Mouse (Mus musculus) heart, embryonic 16.5 days (tissue): Measurements from ENCODE around the gene Pla2g10. TPM values are rescaled to one million over a fixed set of nuclear protein-coding genes. Genes with fewer than 3 reads are reported as not detected.

Source experiments
- ATAC-seq: fragments of 200-750 bp; cut with Nextera tagmentation; replicated peaks from 2 replicates; pipeline ENCODE4 v1.8.0; 2017; ENCODE audit warnings: moderate number of reproducible peaks; ENCODE audit not compliant: insufficient read depth, low FRiP score; ENCODE audit errors: extremely low read depth
- H3K27ac ChIP-seq: fragments of 300-500 bp; sonication (generic); 2 replicates; pipeline ENCODE4 v1.5.1; 2014; ENCODE audit warnings: mild to moderate bottlenecking, low read length, control low read depth, moderate library complexity
- H3K27me3 ChIP-seq: fragments of 300-500 bp; sonication (generic); 2 replicates; pipeline ENCODE4 v1.6.1; 2014; ENCODE audit warnings: low read length, mixed read lengths; ENCODE audit not compliant: control insufficient read depth, insufficient read depth
- H3K36me3 ChIP-seq: fragments of 300-500 bp; sonication (generic); 2 replicates; pipeline ENCODE4 v1.6.1; 2014; ENCODE audit not compliant: control insufficient read depth, insufficient read depth
- H3K4me1 ChIP-seq: fragments of 300-500 bp; sonication (generic); 2 replicates; pipeline ENCODE4 v1.6.1; 2014; ENCODE audit warnings: low read length, mixed read lengths; ENCODE audit not compliant: control insufficient read depth, insufficient read depth
- H3K4me2 ChIP-seq: fragments of 300-500 bp; sonication (generic); 2 replicates; pipeline ENCODE4 v1.6.1; 2014; ENCODE audit warnings: low read depth, mild to moderate bottlenecking, control low read depth, low read length
- H3K4me3 ChIP-seq: fragments of 300-500 bp; sonication (generic); 2 replicates; pipeline ENCODE4 v1.5.1; 2014; ENCODE audit warnings: mild to moderate bottlenecking, control low read depth, low read length
- H3K9ac ChIP-seq: fragments of 300-500 bp; sonication (generic); 2 replicates; pipeline ENCODE4 v1.6.1; 2014; ENCODE audit warnings: low read length, control low read depth
- H3K9me3 ChIP-seq: fragments of 300-500 bp; sonication (generic); replicated peaks from 2 replicates; pipeline ENCODE4 v1.6.1; 2016; ENCODE audit warnings: low read length; ENCODE audit not compliant: control insufficient read depth
- WGBS: fragments of 180-500 bp; shearing (Covaris S2); extraction: QIAGEN DNeasy Blood & Tissue Kit; methylation state at CpG from one replicate; pipeline ENCODE4 v1.1.7; 2014; 5-methylcytosine and 5-hydroxymethylcytosine counted together
- polyA plus RNA-seq: library from polyadenylated mRNA; unstranded; fragments of >200 nt; fragmentation: Nextera tagmentation; extraction: Ambion mirVana; gene quantifications from 2 replicates; pipeline ENCODE4 v1.2.1, GENCODE M21; 2015

Pla2g10 gene
- polyA plus RNA-seq, 1 experiment from 2014 or later, result 0.43 TPM

DNA sequence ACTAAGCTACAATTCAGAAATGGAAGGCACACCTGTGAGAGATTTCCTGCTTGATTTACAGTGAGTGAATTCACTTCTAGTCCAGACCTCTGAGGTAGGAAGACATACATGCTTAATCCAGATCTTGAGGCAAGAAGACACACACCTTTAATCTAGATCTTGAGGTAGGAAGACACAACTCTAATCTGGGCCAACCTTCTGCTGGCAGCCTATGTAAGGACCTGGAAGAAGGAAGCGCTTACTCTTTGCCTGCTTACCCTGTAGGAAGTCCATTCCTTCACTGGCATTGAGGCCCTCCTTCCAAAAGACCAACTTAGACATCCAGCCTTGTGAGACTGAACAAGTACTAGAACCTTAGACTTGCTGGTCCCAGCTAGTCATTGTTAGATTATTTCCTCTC is 61.5 kb downstream of the Pla2g10 start:
- no peak for ATAC-seq
- WGBS, result 89% methylated on average over 1 of the region's 1 CpGs

DNA sequence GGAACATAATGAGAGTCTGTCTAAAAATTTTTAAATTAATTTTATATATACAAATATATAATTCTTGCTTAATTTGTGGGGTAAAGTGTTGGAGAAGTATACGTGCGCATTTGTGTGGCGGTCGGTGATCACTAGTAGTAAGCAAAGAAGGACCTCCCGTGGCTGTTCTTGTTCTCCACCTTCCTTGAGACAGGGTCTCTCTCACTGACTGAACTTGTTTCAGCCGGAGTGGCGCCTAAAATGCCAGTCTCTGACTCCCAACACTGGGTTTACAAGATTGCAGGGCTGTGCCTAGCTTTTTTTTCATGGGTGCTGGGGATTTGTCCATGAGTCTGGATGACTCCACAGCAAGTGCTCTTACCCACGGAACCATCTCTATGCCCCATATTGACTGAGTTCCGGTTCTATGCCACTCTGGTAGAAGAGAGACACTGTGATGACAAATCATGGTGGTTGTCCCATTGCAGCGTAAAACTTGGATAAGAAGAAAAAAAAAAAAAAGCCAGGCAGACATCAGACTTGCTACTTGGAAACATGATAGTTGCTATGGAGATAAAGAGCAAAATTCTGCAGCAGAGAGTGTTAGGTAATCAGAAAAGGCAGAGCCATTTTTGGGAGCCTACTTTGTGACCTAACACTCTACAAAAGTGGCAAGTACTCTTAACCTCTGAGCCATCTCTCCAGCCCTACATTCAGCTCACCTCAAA is 62.2 kb downstream of the Pla2g10 start:
- H3K9ac ChIP-seq, result peak overlapping the region; percentile 86

More for the DNA sequence above, 61.5 kb downstream of the Pla2g10 start:
- no peaks in the 10 kb centered on the region for H3K27me3 ChIP-seq
- H3K9ac ChIP-seq, result no peak overlapping the region
- H3K9me3 ChIP-seq, result no peaks in the 10 kb centered on the region
- H3K36me3 ChIP-seq, result peaks cover 7% of the 10 kb centered on the region
- no peak overlapping the region for H3K4me3 ChIP-seq
- peaks cover 15% of the 10 kb centered on the region for H3K4me1 ChIP-seq
- no peak overlapping the region for H3K4me2 ChIP-seq
- no peak overlapping the region for H3K27ac ChIP-seq

DNA sequence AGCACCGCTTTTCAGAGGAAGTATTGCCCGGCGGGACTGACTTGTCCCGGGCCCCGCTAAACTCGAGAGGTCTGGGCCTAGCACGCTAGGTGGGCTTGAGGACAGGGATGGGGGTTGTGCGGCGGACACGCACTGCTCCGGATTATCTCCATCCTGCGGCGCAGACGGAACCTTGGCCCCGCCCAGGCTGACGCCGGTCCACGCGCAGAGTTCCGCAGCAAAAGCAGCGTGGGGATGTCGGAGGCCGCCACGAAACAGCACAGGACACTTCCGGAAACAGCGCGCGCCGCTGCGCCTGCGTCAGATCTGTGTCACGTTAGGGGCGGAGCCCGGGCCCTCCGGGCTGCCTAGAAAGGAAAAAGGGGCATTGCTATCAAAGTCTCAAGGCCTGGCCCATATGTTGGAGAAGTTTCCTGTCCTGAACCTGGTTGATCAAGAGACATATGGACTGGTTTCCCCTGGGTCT is 62.9 kb downstream of the Pla2g10 start, which contains the start of gene Parn:
TSS of gene Parn (minus strand) at position 293 of the 466 bp plus-strand sequence.
- H3K4me3 ChIP-seq, result peak within 1 kb of the TSS; percentile 83
- H3K9me3 ChIP-seq, result no peaks in the 10 kb centered on the region
- H3K9ac ChIP-seq, result peak within 1 kb of the TSS; percentile 86
- peak within 1 kb of the TSS; percentile 91 for H3K4me2 ChIP-seq
- no peaks in the 10 kb centered on the region for H3K27me3 ChIP-seq
- H3K36me3 ChIP-seq, result peaks cover 13% of the 10 kb centered on the region
- WGBS, result under 1% methylated on average over 35 of the region's 35 CpGs
- H3K27ac ChIP-seq, result peak within 1 kb of the TSS; percentile 70
- ATAC-seq, result peak; percentile 82
- H3K4me1 ChIP-seq, result peaks cover 10% of the 10 kb centered on the region

More for the DNA sequence above, 62.2 kb downstream of the Pla2g10 start:
- Histone ChIP-seq H3K4me2 (peak overlapping the region; percentile 91), H3K9me3 (no peaks in the 10 kb centered on the region), H3K27me3 (no peaks in the 10 kb centered on the region), H3K36me3 (peaks cover 7% of the 10 kb centered on the region), H3K4me1 (peaks cover 15% of the 10 kb centered on the region), H3K27ac (peak overlapping the region; percentile 70), H3K4me3 (peak overlapping the region; percentile 83)
- no peak for ATAC-seq
- WGBS, result 73% methylated on average over 10 of the region's 10 CpGs

Other genes with a start within 250 kb of the Pla2g10 start
- gene Parn, start 62.8 kb downstream of the Pla2g10 start, polyA plus RNA-seq, result 29.0 and 29.2 TPM in 2 replicates
- 37.4 and 44.3 TPM in 2 replicates for gene Bfar, start 59.1 kb downstream of the Pla2g10 start, polyA plus RNA-seq
- gene 3110001I22Rik, start 59.1 kb downstream of the Pla2g10 start, polyA plus RNA-seq, result 2.9 and 3.5 TPM in 2 replicates
- 50.6 and 51.5 TPM in 2 replicates for gene Rrn3, start 49.7 kb upstream of the Pla2g10 start, polyA plus RNA-seq
- 145 and 150 TPM in 2 replicates for gene Ntan1, start 87.9 kb upstream of the Pla2g10 start, polyA plus RNA-seq
- 58.1 and 65.8 TPM in 2 replicates for gene Pdxdc1, start 172.1 kb upstream of the Pla2g10 start, polyA plus RNA-seq
- gene Mpv17l, start 172.2 kb upstream of the Pla2g10 start, polyA plus RNA-seq, result 1.7 and 2.3 TPM in 2 replicates